Mouse (Mus musculus): Measurements from ENCODE around the gene Acat2. TPM values are rescaled to one million over a fixed set of nuclear protein-coding genes. Genes with fewer than 3 reads are reported as not detected.
"Not testable (repeated sequence)": the region's sequence is repeated elsewhere in the genome, so short reads cannot be mapped to it uniquely, and the experiment has no call there.

Gene Acat2
- polyA plus RNA-seq, 1 experiment from 2014 or later = 296 TPM

GRCm38 (mm10) chr17:12949669-12950068 lies 10.9 kb downstream of the Acat2 start:
- no peak for ATAC-seq (replicated peaks; ENCODE audit: insufficient number of reproducible peaks, low FRiP score, low TSS enrichment, low read depth)
- Histone ChIP-seq H3K4me2 (ENCODE audit: low read depth, low read length) (no peak overlapping the region), H3K4me1 (ENCODE audit: control insufficient read depth, insufficient read depth, low read length) (no peaks in the 10 kb centered on the region), H3K36me3 (replicated peaks; ENCODE audit: control insufficient read depth, insufficient read depth, low read depth, low read length) (peaks cover 6% of the 10 kb centered on the region), H3K27me3 (ENCODE audit: control insufficient read depth, insufficient read depth, low read length) (no peaks in the 10 kb centered on the region), H3K4me3 (ENCODE audit: low read depth, low read length) (no peak overlapping the region), H3K9me3 (replicated peaks; ENCODE audit: control insufficient read depth, low read length) (no peaks in the 10 kb centered on the region), H3K27ac (replicated peaks; ENCODE audit: low read depth, low read length) (no peak overlapping the region), H3K9ac (replicated peaks; ENCODE audit: low read length) (no peak overlapping the region)
- no peak for DNase-seq (ENCODE audit: low spot score)
- 93% methylated on average over 5 of the region's 5 CpGs for WGBS

GRCm38 (mm10) chr17:12942459-12943162 lies 17.9 kb downstream of the Acat2 start:
- Histone ChIP-seq H3K9me3 (replicated peaks; ENCODE audit: control insufficient read depth, low read length) (no peaks in the 10 kb centered on the region), H3K27me3 (ENCODE audit: control insufficient read depth, insufficient read depth, low read length) (no peaks in the 10 kb centered on the region), H3K9ac (replicated peaks; ENCODE audit: low read length) (no peak overlapping the region), H3K4me3 (ENCODE audit: low read depth, low read length) (no peak overlapping the region), H3K4me2 (ENCODE audit: low read depth, low read length) (no peak overlapping the region), H3K27ac (replicated peaks; ENCODE audit: low read depth, low read length) (no peak overlapping the region), H3K36me3 (replicated peaks; ENCODE audit: control insufficient read depth, insufficient read depth, low read depth, low read length) (peaks cover 7% of the 10 kb centered on the region), H3K4me1 (ENCODE audit: control insufficient read depth, insufficient read depth, low read length) (no peaks in the 10 kb centered on the region)
- ATAC-seq (replicated peaks; ENCODE audit: insufficient number of reproducible peaks, low FRiP score, low TSS enrichment, low read depth) = no peak
- DNase-seq (ENCODE audit: low spot score) = no peak
- WGBS = 90% methylated on average over 6 of the region's 6 CpGs

GRCm38 (mm10) chr17:12941543-12942260 lies 18.8 kb downstream of the Acat2 start:
- Histone ChIP-seq H3K4me3 (ENCODE audit: low read depth, low read length) (no peak overlapping the region), H3K27ac (replicated peaks; ENCODE audit: low read depth, low read length) (no peak overlapping the region), H3K27me3 (ENCODE audit: control insufficient read depth, insufficient read depth, low read length) (no peaks in the 10 kb centered on the region), H3K36me3 (replicated peaks; ENCODE audit: control insufficient read depth, insufficient read depth, low read depth, low read length) (peaks cover 7% of the 10 kb centered on the region), H3K9me3 (replicated peaks; ENCODE audit: control insufficient read depth, low read length) (no peaks in the 10 kb centered on the region), H3K9ac (replicated peaks; ENCODE audit: low read length) (no peak overlapping the region), H3K4me1 (ENCODE audit: control insufficient read depth, insufficient read depth, low read length) (no peaks in the 10 kb centered on the region), H3K4me2 (ENCODE audit: low read depth, low read length) (no peak overlapping the region)
- ATAC-seq (replicated peaks; ENCODE audit: insufficient number of reproducible peaks, low FRiP score, low TSS enrichment, low read depth) = no peak
- no peak for DNase-seq (ENCODE audit: low spot score)
- WGBS = 75% methylated on average over 8 of the region's 8 CpGs

- Histone ChIP-seq H3K27me3 (ENCODE audit: control insufficient read depth, insufficient read depth, low read length) (no peaks in the 10 kb centered on the region), H3K9me3 (replicated peaks; ENCODE audit: control insufficient read depth, low read length) (no peaks in the 10 kb centered on the region), H3K4me2 (ENCODE audit: low read depth, low read length) (peak within 1 kb of the TSS; percentile 41), H3K27ac (replicated peaks; ENCODE audit: low read depth, low read length) (no peak within 1 kb of the TSS), H3K9ac (replicated peaks; ENCODE audit: low read length) (no peak within 1 kb of the TSS), H3K4me3 (ENCODE audit: low read depth, low read length) (no peak within 1 kb of the TSS), H3K36me3 (replicated peaks; ENCODE audit: control insufficient read depth, insufficient read depth, low read depth, low read length) (peaks cover 4% of the 10 kb centered on the region), H3K4me1 (ENCODE audit: control insufficient read depth, insufficient read depth, low read length) (no peaks in the 10 kb centered on the region)
- peak; percentile 69 for ATAC-seq (replicated peaks; ENCODE audit: insufficient number of reproducible peaks, low FRiP score, low TSS enrichment, low read depth)
- 20% methylated on average over 26 of the region's 27 CpGs for WGBS
- DNase-seq (ENCODE audit: low spot score) = no peak
Measured at GRCm38 (mm10) chr17:12940151-12940805, 20.3 kb downstream of the Acat2 start, which contains the start of gene Acat3. Acat3 (minus strand) TSS chr17:12940600.

GRCm38 (mm10) chr17:12939377-12940148 lies 21.0 kb downstream of the Acat2 start:
- not testable (repeated sequence) for H3K9me3 ChIP-seq (replicated peaks; ENCODE audit: control insufficient read depth, low read length); H3K4me3 ChIP-seq (ENCODE audit: low read depth, low read length); H3K27ac ChIP-seq (replicated peaks; ENCODE audit: low read depth, low read length); H3K36me3 ChIP-seq (replicated peaks; ENCODE audit: control insufficient read depth, insufficient read depth, low read depth, low read length); H3K4me1 ChIP-seq (ENCODE audit: control insufficient read depth, insufficient read depth, low read length); H3K27me3 ChIP-seq (ENCODE audit: control insufficient read depth, insufficient read depth, low read length); H3K9ac ChIP-seq (replicated peaks; ENCODE audit: low read length); DNase-seq (ENCODE audit: low spot score)
- 57% methylated on average over 2 of the region's 12 CpGs for WGBS
- peak; percentile 40; the same call in 1 of the 2 replicates for ATAC-seq (replicated peaks; ENCODE audit: insufficient number of reproducible peaks, low FRiP score, low TSS enrichment, low read depth)
- peak overlapping the region; percentile 41 for H3K4me2 ChIP-seq (ENCODE audit: low read depth, low read length)

- H3K27ac ChIP-seq (replicated peaks; ENCODE audit: low read depth, low read length) = no peak overlapping the region
- H3K4me3 ChIP-seq (ENCODE audit: low read depth, low read length) = no peak overlapping the region
- no peaks in the 10 kb centered on the region for H3K9me3 ChIP-seq (replicated peaks; ENCODE audit: control insufficient read depth, low read length)
- no peak overlapping the region for H3K4me2 ChIP-seq (ENCODE audit: low read depth, low read length)
- H3K36me3 ChIP-seq (replicated peaks; ENCODE audit: control insufficient read depth, insufficient read depth, low read depth, low read length) = no peaks in the 10 kb centered on the region
- no peak overlapping the region for H3K9ac ChIP-seq (replicated peaks; ENCODE audit: low read length)
- H3K27me3 ChIP-seq (ENCODE audit: control insufficient read depth, insufficient read depth, low read length) = no peaks in the 10 kb centered on the region
- ATAC-seq (replicated peaks; ENCODE audit: insufficient number of reproducible peaks, low FRiP score, low TSS enrichment, low read depth) (no peak), DNase-seq (ENCODE audit: low spot score) (no peak)
- 56% methylated on average over 2 of the region's 2 CpGs for WGBS
- H3K4me1 ChIP-seq (ENCODE audit: control insufficient read depth, insufficient read depth, low read length) = no peaks in the 10 kb centered on the region
Measured at GRCm38 (mm10) chr17:12938077-12938476, 22.5 kb downstream of the Acat2 start.

- Histone ChIP-seq H3K36me3 (replicated peaks; ENCODE audit: control insufficient read depth, insufficient read depth, low read depth, low read length) (no peaks in the 10 kb centered on the region), H3K27me3 (ENCODE audit: control insufficient read depth, insufficient read depth, low read length) (no peaks in the 10 kb centered on the region), H3K4me1 (ENCODE audit: control insufficient read depth, insufficient read depth, low read length) (no peaks in the 10 kb centered on the region), H3K4me2 (ENCODE audit: low read depth, low read length) (no peak overlapping the region), H3K4me3 (ENCODE audit: low read depth, low read length) (no peak overlapping the region), H3K27ac (replicated peaks; ENCODE audit: low read depth, low read length) (no peak overlapping the region), H3K9ac (replicated peaks; ENCODE audit: low read length) (no peak overlapping the region), H3K9me3 (replicated peaks; ENCODE audit: control insufficient read depth, low read length) (no peaks in the 10 kb centered on the region)
- no peak for DNase-seq (ENCODE audit: low spot score)
- no peak for ATAC-seq (replicated peaks; ENCODE audit: insufficient number of reproducible peaks, low FRiP score, low TSS enrichment, low read depth)
- 77% methylated on average over 2 of the region's 2 CpGs for WGBS
Measured at GRCm38 (mm10) chr17:12937412-12937970, 23.1 kb downstream of the Acat2 start.

Data from embryonic facial prominence, embryonic 11.5 days (tissue).